Mouse (Mus musculus) myocyte (in vitro differentiated cells): ENCODE measurements at regions not wholly inside any gene's neighbourhood (a gene's known extent, or its start where the extent isn't known, plus 50 kb on each side); places are given as distances from the start of the nearest gene placed in this dataset.

Experiments
- E2F4 ChIP-seq: IDR thresholded peaks from one replicate; pipeline ENCODE4 v1.6.1; 2011; ENCODE audit warnings: mild to moderate bottlenecking, control low read depth, moderate library complexity; ENCODE audit not compliant: insufficient read depth
- MAX ChIP-seq: IDR thresholded peaks from one replicate; pipeline ENCODE4 v1.6.1; 2011; ENCODE audit warnings: low read depth, mild to moderate bottlenecking, control low read depth
- MYOD1 ChIP-seq, 3 experiments: IDR thresholded peaks; one replicate each; pipeline ENCODE4 v1.6.1; 2011; ENCODE audit warnings: control low read depth in 2 of 3, low read depth in 2 of 3, mild to moderate bottlenecking in 2 of 3, moderate library complexity in 1 of 3; ENCODE audit not compliant: insufficient read length in 2 of 3, control insufficient read depth in 1 of 3
- MYOG ChIP-seq, 3 experiments: IDR thresholded peaks; one replicate each; pipeline ENCODE4 v1.6.1; 2011; ENCODE audit warnings: control low read depth in 2 of 3, low read depth in 2 of 3, mild to moderate bottlenecking in 2 of 3; ENCODE audit not compliant: insufficient read length in 2 of 3, control insufficient read depth in 1 of 3, insufficient read depth in 1 of 3
- POLR2A ChIP-seq: IDR thresholded peaks from one replicate; pipeline ENCODE4 v1.6.1; 2011; ENCODE audit warnings: low read depth, mild to moderate bottlenecking, control low read depth, moderate library complexity; ENCODE audit not compliant: insufficient read length
- TCF12 ChIP-seq: IDR thresholded peaks from one replicate; pipeline ENCODE4 v1.6.1; 2011; ENCODE audit warnings: mild to moderate bottlenecking, control low read depth; ENCODE audit not compliant: poor library complexity, insufficient read depth, severe bottlenecking
- TCF3 ChIP-seq: IDR thresholded peaks from one replicate; pipeline ENCODE4 v1.6.1; 2011; ENCODE audit warnings: low read depth, control low read depth; ENCODE audit not compliant: insufficient read length
- USF1 ChIP-seq: IDR thresholded peaks from one replicate; pipeline ENCODE4 v1.6.1; 2011; ENCODE audit warnings: low read depth, mild to moderate bottlenecking, control low read depth, moderate library complexity

DNA sequence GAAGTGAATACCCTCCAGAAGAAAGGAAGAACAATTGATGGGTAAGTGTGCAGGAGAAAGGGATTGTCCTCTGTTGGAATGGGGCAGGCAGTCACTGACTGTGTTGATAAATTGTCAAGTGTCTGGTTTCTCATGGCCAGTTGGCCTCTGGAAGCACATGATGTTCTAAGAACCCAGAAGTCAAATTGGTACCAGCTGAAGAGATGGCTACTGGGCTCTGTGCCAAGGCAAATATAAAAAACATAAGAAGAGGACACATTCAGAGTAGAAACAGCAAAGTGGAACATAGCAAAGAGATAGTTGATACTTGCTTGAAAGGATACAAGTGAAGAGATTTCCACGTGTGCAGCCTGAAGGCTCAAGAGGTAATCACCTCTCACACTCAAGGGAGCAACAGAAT is 170.9 kb upstream of the Col11a1 start:
- TF ChIP-seq POLR2A (no peak), E2F4 (no peak), MYOG (IDR thresholded peaks at IDR 0.05; ENCODE audit: control insufficient read depth in 1 of 3, insufficient read depth in 1 of 3, insufficient read length in 2 of 3, low read depth in 2 of 3) (no peak), MAX (no peak), TCF12 (no peak), MYOD1 (IDR thresholded peaks at IDR 0.05; ENCODE audit: control insufficient read depth in 1 of 3, insufficient read length in 2 of 3, low read depth in 2 of 3) (no peak), TCF3 (no peak), USF1 (no peak)
